Mouse (Mus musculus): ENCODE data around the gene Olfr694. TPM values are rescaled to one million over a fixed set of nuclear protein-coding genes. Genes with fewer than 3 reads are reported as not detected.
"Not testable (repeated sequence)": the region's sequence is repeated elsewhere in the genome, so short reads cannot be mapped to it uniquely, and the experiment has no call there.

Gene Olfr694
- not detected in 2 replicates for polyA plus RNA-seq (2015; fragmentation: Nextera tagmentation; extraction: Ambion mirVana)

GRCm38 (mm10) chr7:106691714-106692113, at the start of gene Olfr694:
TSS of gene Olfr694 (minus strand) at chr7:106691814.
- Histone ChIP-seq H3K27me3 (no peaks in the 10 kb centered on the region), H3K4me2 (no peak within 1 kb of the TSS), H3K9ac (no peak within 1 kb of the TSS), H3K4me3 (no peak within 1 kb of the TSS), H3K4me1 (replicated peaks) (no peaks in the 10 kb centered on the region), H3K9me3 (no peaks in the 10 kb centered on the region), H3K36me3 (no peaks in the 10 kb centered on the region), H3K27ac (replicated peaks) (no peak within 1 kb of the TSS)
- WGBS: 88% methylated on average over 1 of the region's 1 CpGs
- ATAC-seq (ENCODE audit: low read depth): no peak

GRCm38 (mm10) chr7:106737028-106737427, 45.4 kb upstream of the Olfr694 start:
- H3K4me1 ChIP-seq (replicated peaks): no peaks in the 10 kb centered on the region
- H3K27ac ChIP-seq (replicated peaks): no peak overlapping the region
- H3K4me2 ChIP-seq: no peak overlapping the region
- no peaks in the 10 kb centered on the region for H3K27me3 ChIP-seq
- ATAC-seq (ENCODE audit: low read depth): no peak
- no peak overlapping the region for H3K9ac ChIP-seq
- H3K4me3 ChIP-seq: no peak overlapping the region
- no peaks in the 10 kb centered on the region for H3K36me3 ChIP-seq
- H3K9me3 ChIP-seq: no peaks in the 10 kb centered on the region

- no peak overlapping the region for H3K4me2 ChIP-seq
- ATAC-seq (ENCODE audit: low read depth): no peak
- WGBS: 42% methylated on average over 2 of the region's 2 CpGs
- H3K9me3 ChIP-seq: no peaks in the 10 kb centered on the region
- H3K4me1 ChIP-seq (replicated peaks): no peaks in the 10 kb centered on the region
- H3K36me3 ChIP-seq: no peaks in the 10 kb centered on the region
- no peaks in the 10 kb centered on the region for H3K27me3 ChIP-seq
- H3K4me3 ChIP-seq: no peak overlapping the region
- H3K27ac ChIP-seq (replicated peaks): no peak overlapping the region
- no peak overlapping the region for H3K9ac ChIP-seq
Observed at GRCm38 (mm10) chr7:106733717-106734116, 42.1 kb upstream of the Olfr694 start.

- H3K4me3 ChIP-seq; H3K9me3 ChIP-seq; H3K27me3 ChIP-seq; H3K27ac ChIP-seq (replicated peaks); H3K36me3 ChIP-seq; ATAC-seq (ENCODE audit: low read depth); H3K4me1 ChIP-seq (replicated peaks); H3K9ac ChIP-seq; H3K4me2 ChIP-seq: not testable (repeated sequence)
- 89% methylated on average over 2 of the region's 2 CpGs for WGBS
Observed at GRCm38 (mm10) chr7:106725654-106726053, 34.0 kb upstream of the Olfr694 start.

GRCm38 (mm10) chr7:106716296-106716695, 24.7 kb upstream of the Olfr694 start, which contains the start of gene Olfr695:
TSS of gene Olfr695 (minus strand) at chr7:106716396.
- no peaks in the 10 kb centered on the region for H3K27me3 ChIP-seq

GRCm38 (mm10) chr7:106711463-106711862, 19.8 kb upstream of the Olfr694 start:
- WGBS: 93% methylated on average over 6 of the region's 6 CpGs
- Histone ChIP-seq H3K9ac (no peak overlapping the region), H3K27ac (replicated peaks) (no peak overlapping the region), H3K27me3 (no peaks in the 10 kb centered on the region), H3K4me3 (no peak overlapping the region), H3K4me2 (no peak overlapping the region), H3K9me3 (no peaks in the 10 kb centered on the region), H3K36me3 (no peaks in the 10 kb centered on the region), H3K4me1 (replicated peaks) (no peaks in the 10 kb centered on the region)
- ATAC-seq (ENCODE audit: low read depth): no peak

More at GRCm38 (mm10) chr7:106716296-106716695, 24.7 kb upstream of the Olfr694 start, which contains the start of gene Olfr695:
- H3K27ac ChIP-seq (replicated peaks): no peak within 1 kb of the TSS
- H3K4me2 ChIP-seq: no peak within 1 kb of the TSS
- no peak within 1 kb of the TSS for H3K4me3 ChIP-seq
- no peak within 1 kb of the TSS for H3K9ac ChIP-seq
- H3K4me1 ChIP-seq (replicated peaks): no peaks in the 10 kb centered on the region
- no peak for ATAC-seq (ENCODE audit: low read depth)
- H3K36me3 ChIP-seq: no peaks in the 10 kb centered on the region
- H3K9me3 ChIP-seq: no peaks in the 10 kb centered on the region

GRCm38 (mm10) chr7:106707705-106708104, 16.1 kb upstream of the Olfr694 start:
- 92% methylated on average over 10 of the region's 10 CpGs for whole genome bisulfite sequencing
- not testable (repeated sequence) for ATAC-seq (ENCODE audit: low read depth)

GRCm38 (mm10) chr7:106696891-106697290, 5.3 kb upstream of the Olfr694 start:
- Histone ChIP-seq H3K9me3 (no peaks in the 10 kb centered on the region), H3K27me3 (no peaks in the 10 kb centered on the region), H3K36me3 (no peaks in the 10 kb centered on the region), H3K4me1 (replicated peaks) (no peaks in the 10 kb centered on the region), H3K27ac (replicated peaks) (no peak overlapping the region), H3K9ac (no peak overlapping the region), H3K4me3 (no peak overlapping the region), H3K4me2 (no peak overlapping the region)
- WGBS: 76% methylated on average over 1 of the region's 1 CpGs
- ATAC-seq (ENCODE audit: low read depth): no peak

More at GRCm38 (mm10) chr7:106707705-106708104, 16.1 kb upstream of the Olfr694 start:
- H3K27me3 ChIP-seq; H3K27ac ChIP-seq (replicated peaks); H3K4me1 ChIP-seq (replicated peaks); H3K36me3 ChIP-seq; H3K4me2 ChIP-seq; H3K9ac ChIP-seq; H3K4me3 ChIP-seq; H3K9me3 ChIP-seq: not testable (repeated sequence)

- no peaks in the 10 kb centered on the region for H3K27me3 ChIP-seq
- H3K4me3 ChIP-seq: no peak overlapping the region
- no peak overlapping the region for H3K9ac ChIP-seq
- H3K4me1 ChIP-seq (replicated peaks): no peaks in the 10 kb centered on the region
- H3K4me2 ChIP-seq: no peak overlapping the region
- no peak overlapping the region for H3K27ac ChIP-seq (replicated peaks)
- H3K36me3 ChIP-seq: no peaks in the 10 kb centered on the region
- H3K9me3 ChIP-seq: no peaks in the 10 kb centered on the region
- no peak for ATAC-seq (ENCODE audit: low read depth)
- WGBS: 91% methylated on average over 3 of the region's 3 CpGs
Observed at GRCm38 (mm10) chr7:106692976-106693375, 1.4 kb upstream of the Olfr694 start.

- WGBS: 81% methylated on average over 2 of the region's 2 CpGs
- Histone ChIP-seq H3K4me3 (no peak overlapping the region), H3K27ac (replicated peaks) (no peak overlapping the region), H3K4me2 (no peak overlapping the region), H3K36me3 (no peaks in the 10 kb centered on the region), H3K27me3 (no peaks in the 10 kb centered on the region), H3K9me3 (no peaks in the 10 kb centered on the region), H3K9ac (no peak overlapping the region), H3K4me1 (replicated peaks) (no peaks in the 10 kb centered on the region)
- ATAC-seq (ENCODE audit: low read depth): no peak
Observed at GRCm38 (mm10) chr7:106685382-106685781, 6.2 kb downstream of the Olfr694 start.

GRCm38 (mm10) chr7:106680484-106680883, 11.1 kb downstream of the Olfr694 start, which contains the start of gene Olfr693:
TSS of gene Olfr693 (minus strand) at chr7:106680584.
- no peaks in the 10 kb centered on the region for H3K36me3 ChIP-seq
- no peak within 1 kb of the TSS for H3K4me3 ChIP-seq
- no peaks in the 10 kb centered on the region for H3K4me1 ChIP-seq (replicated peaks)
- H3K9me3 ChIP-seq: no peaks in the 10 kb centered on the region
- no peak within 1 kb of the TSS for H3K9ac ChIP-seq
- no peak within 1 kb of the TSS for H3K27ac ChIP-seq (replicated peaks)
- no peaks in the 10 kb centered on the region for H3K27me3 ChIP-seq
- no peak within 1 kb of the TSS for H3K4me2 ChIP-seq
- ATAC-seq (ENCODE audit: low read depth): no peak

- ATAC-seq (ENCODE audit: low read depth): no peak
Observed at GRCm38 (mm10) chr7:106652344-106652652, 39.3 kb downstream of the Olfr694 start.

GRCm38 (mm10) chr7:106651555-106652343, 39.9 kb downstream of the Olfr694 start:
- no peak for ATAC-seq (ENCODE audit: low read depth)
- no peak overlapping the region for H3K4me3 ChIP-seq

More at GRCm38 (mm10) chr7:106652344-106652652, 39.3 kb downstream of the Olfr694 start:
- H3K27ac ChIP-seq (replicated peaks): no peak overlapping the region
- H3K4me2 ChIP-seq: no peak overlapping the region
- H3K36me3 ChIP-seq: no peaks in the 10 kb centered on the region
- no peaks in the 10 kb centered on the region for H3K27me3 ChIP-seq
- no peak overlapping the region for H3K9ac ChIP-seq
- no peaks in the 10 kb centered on the region for H3K9me3 ChIP-seq
- no peak overlapping the region for H3K4me3 ChIP-seq
- no peaks in the 10 kb centered on the region for H3K4me1 ChIP-seq (replicated peaks)

More at GRCm38 (mm10) chr7:106651555-106652343, 39.9 kb downstream of the Olfr694 start:
- Histone ChIP-seq H3K9ac (no peak overlapping the region), H3K36me3 (no peaks in the 10 kb centered on the region), H3K4me2 (no peak overlapping the region), H3K4me1 (replicated peaks) (no peaks in the 10 kb centered on the region), H3K27ac (replicated peaks) (no peak overlapping the region), H3K9me3 (no peaks in the 10 kb centered on the region), H3K27me3 (no peaks in the 10 kb centered on the region)

Measured in neural tube, embryonic 13.5 days (tissue).